Mouse (Mus musculus) cerebellum, adult 2 months (tissue): Measurements from ENCODE around the gene Tet1.

Experiments used
- CTCF ChIP-seq: fragments of 200-500 bp; IDR thresholded peaks from 2 replicates; pipeline ENCODE4 v1.5.1; 2011; ENCODE audit warnings: low read depth, mild to moderate bottlenecking, control low read depth, low read length, moderate library complexity, borderline replicate concordance; ENCODE audit not compliant: insufficient read depth
- POLR2A ChIP-seq: fragments of 200-500 bp; IDR thresholded peaks from 2 replicates; pipeline ENCODE4 v1.6.1; 2011; ENCODE audit warnings: low read length, control low read depth, borderline replicate concordance; ENCODE audit not compliant: insufficient read depth

DNA sequence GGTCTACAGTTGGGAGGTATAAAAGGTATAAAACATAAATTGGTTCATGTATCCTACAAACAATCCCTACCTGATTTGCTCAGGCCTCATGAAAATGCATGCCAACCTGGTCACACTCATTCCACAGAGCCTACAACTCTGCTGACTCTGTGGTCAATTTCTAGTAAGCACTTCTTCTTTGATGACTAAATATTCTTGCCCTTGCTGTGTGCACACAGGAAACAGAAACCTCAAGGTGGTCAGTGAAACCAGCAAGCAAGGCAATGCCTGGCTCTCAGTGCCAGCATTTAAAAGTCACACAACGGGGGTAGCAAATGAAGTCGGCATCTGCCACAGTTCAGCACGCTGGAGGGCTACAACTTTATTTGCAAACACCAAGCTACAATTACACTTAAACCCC is 45.2 kb downstream of the Tet1 start:
- no peak for TF ChIP-seq CTCF
- no peak for TF ChIP-seq POLR2A
